In genomic region chr10:116773846-116774750, GRCm38 (mm10) we compare ENCODE assay signal across 12 mouse cellular contexts.
DNase-seq lines count a peak whose midpoint lies in the region; ATAC-seq and TF ChIP-seq lines count a peak whose summit lies in the region.
"Had no signal": no experiment of that assay in that cellular context is flagged by ENCODE, and none has a peak within 500 bp of the region (broad histone marks: within the 10 kb centered on the region; RNA-seq: fewer than 3 reads in every experiment).

No protein-coding gene starts in this region.

- intact Hi-C loops in gastrocnemius, postnatal 14 days (cut with DNase I; ENCODE audit: low total_unique reads): no loop called here

- no peak overlapping the region for H3K4me2 ChIP-seq in hindbrain, embryonic 16.5 days (ENCODE audit: low read length)
- H3K4me2 ChIP-seq: embryonic facial prominence, embryonic 13.5 days; heart, embryonic 13.5 days had no signal

- 37% methylated on average over 15 of the region's 15 CpGs for WGBS in hindbrain, embryonic 16.5 days
- WGBS in lung, adult 2 months: 69% methylated on average over 15 of the region's 15 CpGs

- TF ChIP-seq CTCF in lung, adult 2 months (IDR thresholded peaks at IDR 0.05; ENCODE audit: insufficient read depth, low read length): no peak

- peaks cover 19% of the 10 kb centered on the region for H3K4me1 ChIP-seq in brown adipose tissue, adult 24 weeks (ENCODE audit: control insufficient read depth, insufficient read depth, insufficient read length, low read length)
- peaks cover 7% of the 10 kb centered on the region for H3K4me1 ChIP-seq in hindbrain, embryonic 16.5 days (ENCODE audit: control insufficient read depth, insufficient read depth, low read depth, low read length)
- no peaks in the 10 kb centered on the region for H3K4me1 ChIP-seq in lung, adult 2 months (ENCODE audit: control insufficient read depth, insufficient read depth, low read length)

- no peak overlapping the region for H3K4me3 ChIP-seq in brown adipose tissue, adult 24 weeks (ENCODE audit: insufficient read depth, low read depth, low read length)
- no peak overlapping the region for H3K4me3 ChIP-seq in hindbrain, embryonic 16.5 days (ENCODE audit: low read length)
- no peak overlapping the region for H3K4me3 ChIP-seq in lung, adult 2 months (replicated peaks; ENCODE audit: extremely low read depth, low read depth, low read length)
- H3K4me3 ChIP-seq: embryonic facial prominence, embryonic 13.5 days; heart, embryonic 13.5 days had no signal

- no peaks in the 10 kb centered on the region for H3K36me3 ChIP-seq in hindbrain, embryonic 16.5 days (ENCODE audit: control insufficient read depth, insufficient read depth, low read length)
- H3K36me3 ChIP-seq: embryonic facial prominence, embryonic 13.5 days; heart, embryonic 13.5 days had no signal

- peak; percentile 50 for DNase-seq in gastrocnemius, postnatal 14 days
- no peak for DNase-seq in gastrocnemius, postnatal 10 days
- peak; percentile 82 to 84 for DNase-seq in cerebellum, postnatal 14 days
- no peak for DNase-seq in layer of hippocampus, adult 9-10 months (ENCODE audit: low spot score)
- no peak for DNase-seq in lung, adult 2 months
- DNase-seq: liver; thymus, postnatal 14 days had no signal

- peak; percentile 67 for ATAC-seq in hindbrain, embryonic 16.5 days
- no peak for ATAC-seq in activated CD4-positive, CD25-positive, alpha-beta regulatory T cell, adult 4 months

- no peaks in the 10 kb centered on the region for H3K27me3 ChIP-seq in hindbrain, embryonic 16.5 days (replicated peaks; ENCODE audit: control insufficient read depth, insufficient read depth, low read length)
- H3K27me3 ChIP-seq: embryonic facial prominence, embryonic 13.5 days had no signal

- H3K27ac ChIP-seq in brown adipose tissue, adult 24 weeks (replicated peaks; ENCODE audit: low read depth, low read length): peak overlapping the region; percentile 91
- H3K27ac ChIP-seq in hindbrain, embryonic 16.5 days (ENCODE audit: low read depth, low read length): no peak overlapping the region; the same call in 1 of the 2 replicates
- H3K27ac ChIP-seq: embryonic facial prominence, embryonic 13.5 days; heart, embryonic 13.5 days had no signal

- no peaks in the 10 kb centered on the region for H3K9me3 ChIP-seq in hindbrain, embryonic 16.5 days (ENCODE audit: control insufficient read depth, low read length)
- H3K9me3 ChIP-seq: embryonic facial prominence, embryonic 13.5 days had no signal

- no peak for TF ChIP-seq POLR2A in lung, adult 2 months (IDR thresholded peaks at IDR 0.05; ENCODE audit: borderline replicate concordance, extremely low read depth, low read depth, low read length)

- H3K9ac ChIP-seq in hindbrain, embryonic 16.5 days (ENCODE audit: low read depth, low read length): no peak overlapping the region
- H3K9ac ChIP-seq: embryonic facial prominence, embryonic 13.5 days; heart, embryonic 13.5 days had no signal

Comparison
In these comparisons a context has a peak if more than half of its experiments do, and no peak if none do; other contexts are left out.
1. DNase-seq: peak in gastrocnemius, postnatal 14 days (single experiment) and cerebellum, postnatal 14 days (2 of 2); none in gastrocnemius, postnatal 10 days (single experiment), layer of hippocampus, adult 9-10 months (single experiment) and lung, adult 2 months (single experiment).